Mouse (Mus musculus): Measurements from ENCODE around the gene Olfr969. TPM values are rescaled to one million over a fixed set of nuclear protein-coding genes. Genes with fewer than 3 reads are reported as not detected.

Olfr969 gene
- not detected for polyA plus RNA-seq (2014; fragmentation: Illumina TruSeq; extraction: RNeasy Lipid Tissue Mini Kit (QIAGEN cat#74804); ENCODE audit: low read depth, low replicate concordance)

DNA sequence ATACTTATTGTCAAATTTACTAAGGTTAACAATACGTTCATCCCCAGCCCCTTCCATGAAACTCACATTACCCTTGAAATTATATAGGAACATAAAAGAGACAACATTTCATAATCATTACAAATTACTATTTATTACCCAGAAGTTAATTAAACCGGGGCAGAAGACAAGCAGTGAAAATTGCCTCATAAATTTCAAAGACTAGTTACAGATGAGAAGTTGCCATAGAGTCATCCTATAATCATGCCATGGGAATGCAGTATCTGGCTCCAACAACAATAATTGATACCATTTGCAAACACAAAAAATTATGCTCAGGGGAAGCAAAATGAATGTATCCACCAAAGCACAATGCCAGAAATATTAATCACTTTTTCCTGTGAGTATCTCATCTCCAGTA, at the start of gene Olfr969:
Gene Olfr969, plus strand, starts transcription at position 388 of the 400 bp plus-strand sequence.

DNA sequence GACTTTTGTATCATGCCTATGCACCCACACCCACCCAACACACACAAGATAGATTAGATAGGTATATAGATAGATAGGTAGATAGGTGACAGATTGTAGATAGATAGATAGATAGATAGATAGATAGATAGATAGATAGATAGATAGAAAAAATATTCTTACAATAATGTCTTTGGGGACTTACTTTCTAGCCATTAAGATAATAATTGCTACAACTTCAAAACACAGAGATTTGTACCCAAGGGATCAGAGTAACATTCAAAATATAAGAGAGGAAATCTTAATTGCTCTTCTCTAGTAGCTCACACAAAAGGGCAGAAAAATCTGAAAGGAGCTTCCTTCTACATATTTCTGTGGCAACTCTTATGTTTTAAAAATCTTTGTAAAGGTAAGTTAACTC, 44.8 kb upstream of the Olfr969 start, which contains the start of gene Olfr967:
Gene Olfr967, plus strand, starts transcription at position 301 of the 400 bp plus-strand sequence.

DNA sequence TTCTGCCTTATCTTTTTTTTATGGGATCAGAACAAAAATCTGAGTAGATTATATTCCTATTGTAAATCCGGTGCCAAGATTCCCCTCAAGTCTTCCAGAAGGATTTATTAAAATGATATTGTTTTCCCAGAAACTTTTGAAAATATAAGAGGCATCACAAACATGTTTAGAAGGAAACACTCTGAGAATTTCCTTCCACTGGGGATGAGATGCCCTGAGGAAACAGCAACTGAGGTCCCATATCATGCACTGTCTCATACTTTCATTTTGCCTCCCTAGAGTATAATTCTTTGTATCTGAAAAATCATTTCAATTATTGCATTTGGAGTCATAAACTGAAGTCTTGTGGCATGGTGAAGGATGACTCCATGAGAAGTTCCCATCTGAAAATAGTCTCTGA, 7.6 kb upstream of the Olfr969 start, which contains the start of gene Olfr968:
Gene Olfr968, minus strand, starts transcription at position 101 of the 400 bp plus-strand sequence.

DNA sequence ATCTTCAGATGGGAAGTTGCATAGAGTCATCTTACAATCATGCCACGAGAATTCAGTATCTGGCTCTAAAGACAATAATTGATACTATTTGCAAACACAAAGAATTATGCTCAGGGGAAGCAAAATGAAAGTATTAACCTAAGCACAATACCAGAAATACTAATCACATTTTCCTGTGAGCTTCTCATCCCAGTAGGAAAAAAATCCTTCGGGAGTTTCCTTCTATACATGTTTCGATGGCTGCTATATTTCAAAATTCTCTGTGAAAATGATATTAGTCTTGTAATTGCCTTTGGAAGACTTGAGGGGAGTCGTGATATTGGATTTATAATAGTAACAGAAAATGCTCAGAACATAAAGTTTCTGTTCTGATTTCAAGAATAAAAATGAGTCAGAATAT, 17.8 kb downstream of the Olfr969 start, which contains the start of gene Olfr970:
Gene Olfr970, plus strand, starts transcription at position 301 of the 400 bp plus-strand sequence.

DNA sequence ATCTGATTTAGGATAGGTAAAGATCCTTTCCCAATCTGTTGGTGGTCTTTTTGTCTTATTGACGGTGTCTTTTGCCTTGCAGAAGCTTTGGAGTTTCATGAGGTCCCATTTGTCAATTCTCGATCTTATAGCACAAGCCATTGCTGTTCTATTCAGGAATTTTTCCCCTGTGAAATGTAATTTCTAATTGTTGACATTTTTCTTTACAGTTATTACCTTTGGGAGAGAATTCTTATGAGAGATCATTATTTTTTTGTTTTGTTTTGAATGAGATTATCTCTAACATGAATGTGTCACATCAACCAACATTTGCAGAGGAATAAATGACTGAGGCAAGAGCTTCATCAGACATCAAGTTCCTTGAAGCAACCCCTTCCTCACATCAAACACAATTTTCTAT, 45.8 kb downstream of the Olfr969 start, which contains the start of gene Olfr971:
Gene Olfr971, plus strand, starts transcription at position 301 of the 400 bp plus-strand sequence.

Other genes starting within 250 kb of the Olfr969 start
- not detected for gene Olfr958, start 236.9 kb upstream of the Olfr969 start, polyA plus RNA-seq (2014; fragmentation: Illumina TruSeq; extraction: RNeasy Lipid Tissue Mini Kit (QIAGEN cat#74804); ENCODE audit: low read depth, low replicate concordance)
- not detected for gene Olfr959, start 215.4 kb upstream of the Olfr969 start, polyA plus RNA-seq (2014; fragmentation: Illumina TruSeq; extraction: RNeasy Lipid Tissue Mini Kit (QIAGEN cat#74804); ENCODE audit: low read depth, low replicate concordance)
- gene AW551984, start 186.5 kb upstream of the Olfr969 start, polyA plus RNA-seq (2014; fragmentation: Illumina TruSeq; extraction: RNeasy Lipid Tissue Mini Kit (QIAGEN cat#74804); ENCODE audit: low read depth, low replicate concordance), result 27.7 TPM
- gene Olfr148, start 180.3 kb upstream of the Olfr969 start, polyA plus RNA-seq (2014; fragmentation: Illumina TruSeq; extraction: RNeasy Lipid Tissue Mini Kit (QIAGEN cat#74804); ENCODE audit: low read depth, low replicate concordance), result not detected
- gene Olfr960, start 169.6 kb upstream of the Olfr969 start, polyA plus RNA-seq (2014; fragmentation: Illumina TruSeq; extraction: RNeasy Lipid Tissue Mini Kit (QIAGEN cat#74804); ENCODE audit: low read depth, low replicate concordance), result not detected
- gene Olfr961, start 145.9 kb upstream of the Olfr969 start, polyA plus RNA-seq (2014; fragmentation: Illumina TruSeq; extraction: RNeasy Lipid Tissue Mini Kit (QIAGEN cat#74804); ENCODE audit: low read depth, low replicate concordance), result not detected
- gene Olfr963, start 123.7 kb upstream of the Olfr969 start, polyA plus RNA-seq (2014; fragmentation: Illumina TruSeq; extraction: RNeasy Lipid Tissue Mini Kit (QIAGEN cat#74804); ENCODE audit: low read depth, low replicate concordance), result not detected
- not detected for gene Olfr149, start 83.8 kb upstream of the Olfr969 start, polyA plus RNA-seq (2014; fragmentation: Illumina TruSeq; extraction: RNeasy Lipid Tissue Mini Kit (QIAGEN cat#74804); ENCODE audit: low read depth, low replicate concordance)
- not detected for gene Olfr965, start 79.6 kb upstream of the Olfr969 start, polyA plus RNA-seq (2014; fragmentation: Illumina TruSeq; extraction: RNeasy Lipid Tissue Mini Kit (QIAGEN cat#74804); ENCODE audit: low read depth, low replicate concordance)
- gene Olfr150, start 60.0 kb upstream of the Olfr969 start, polyA plus RNA-seq (2014; fragmentation: Illumina TruSeq; extraction: RNeasy Lipid Tissue Mini Kit (QIAGEN cat#74804); ENCODE audit: low read depth, low replicate concordance), result not detected
- gene Olfr967, start 44.7 kb upstream of the Olfr969 start, polyA plus RNA-seq (2014; fragmentation: Illumina TruSeq; extraction: RNeasy Lipid Tissue Mini Kit (QIAGEN cat#74804); ENCODE audit: low read depth, low replicate concordance), result not detected
- gene Olfr968, start 7.7 kb upstream of the Olfr969 start, polyA plus RNA-seq (2014; fragmentation: Illumina TruSeq; extraction: RNeasy Lipid Tissue Mini Kit (QIAGEN cat#74804); ENCODE audit: low read depth, low replicate concordance), result not detected
- gene Olfr970, start 17.9 kb downstream of the Olfr969 start, polyA plus RNA-seq (2014; fragmentation: Illumina TruSeq; extraction: RNeasy Lipid Tissue Mini Kit (QIAGEN cat#74804); ENCODE audit: low read depth, low replicate concordance), result not detected
- not detected for gene Olfr971, start 45.9 kb downstream of the Olfr969 start, polyA plus RNA-seq (2014; fragmentation: Illumina TruSeq; extraction: RNeasy Lipid Tissue Mini Kit (QIAGEN cat#74804); ENCODE audit: low read depth, low replicate concordance)
- not detected for gene Olfr972, start 75.5 kb downstream of the Olfr969 start, polyA plus RNA-seq (2014; fragmentation: Illumina TruSeq; extraction: RNeasy Lipid Tissue Mini Kit (QIAGEN cat#74804); ENCODE audit: low read depth, low replicate concordance)
- not detected for gene Olfr229, start 116.4 kb downstream of the Olfr969 start, polyA plus RNA-seq (2014; fragmentation: Illumina TruSeq; extraction: RNeasy Lipid Tissue Mini Kit (QIAGEN cat#74804); ENCODE audit: low read depth, low replicate concordance)
- not detected for gene Olfr974, start 146.6 kb downstream of the Olfr969 start, polyA plus RNA-seq (2014; fragmentation: Illumina TruSeq; extraction: RNeasy Lipid Tissue Mini Kit (QIAGEN cat#74804); ENCODE audit: low read depth, low replicate concordance)
- not detected for gene Olfr975, start 161.1 kb downstream of the Olfr969 start, polyA plus RNA-seq (2014; fragmentation: Illumina TruSeq; extraction: RNeasy Lipid Tissue Mini Kit (QIAGEN cat#74804); ENCODE audit: low read depth, low replicate concordance)
- not detected for gene Olfr976, start 170.2 kb downstream of the Olfr969 start, polyA plus RNA-seq (2014; fragmentation: Illumina TruSeq; extraction: RNeasy Lipid Tissue Mini Kit (QIAGEN cat#74804); ENCODE audit: low read depth, low replicate concordance)
- not detected for gene Olfr978, start 201.2 kb downstream of the Olfr969 start, polyA plus RNA-seq (2014; fragmentation: Illumina TruSeq; extraction: RNeasy Lipid Tissue Mini Kit (QIAGEN cat#74804); ENCODE audit: low read depth, low replicate concordance)
- not detected for gene Olfr979, start 212.5 kb downstream of the Olfr969 start, polyA plus RNA-seq (2014; fragmentation: Illumina TruSeq; extraction: RNeasy Lipid Tissue Mini Kit (QIAGEN cat#74804); ENCODE audit: low read depth, low replicate concordance)
- gene Olfr980, start 218.6 kb downstream of the Olfr969 start, polyA plus RNA-seq (2014; fragmentation: Illumina TruSeq; extraction: RNeasy Lipid Tissue Mini Kit (QIAGEN cat#74804); ENCODE audit: low read depth, low replicate concordance), result not detected
- gene Olfr981, start 230.5 kb downstream of the Olfr969 start, polyA plus RNA-seq (2014; fragmentation: Illumina TruSeq; extraction: RNeasy Lipid Tissue Mini Kit (QIAGEN cat#74804); ENCODE audit: low read depth, low replicate concordance), result not detected

Measured in adrenal gland, adult 10 weeks (tissue).